Mouse (Mus musculus) frontal cortex, postnatal 14 days (tissue): Measurements from ENCODE around the gene Calr.

Experiments used
- DNase-seq, 2 experiments: peaks; one replicate each; pipeline ENCODE4 v3.0.0; 2022; ENCODE audit warnings: low spot score in 2 of 2

Gene Calr

GRCm38 (mm10) chr8:84846722-84847572 lies at the start of gene Calr:
Gene Calr, minus strand, starts transcription at chr8:84846934.
- peak; percentile 99 to 100 for DNase-seq

- no peak for DNase-seq
Measured at GRCm38 (mm10) chr8:84895963-84896362, 49.2 kb upstream of the Calr start.

- peak; percentile 84 to 90 for DNase-seq
Measured at GRCm38 (mm10) chr8:84893709-84894134, 47.0 kb upstream of the Calr start, which contains the start of gene Gcdh. Gene Gcdh, minus strand, starts transcription at chr8:84893921.

GRCm38 (mm10) chr8:84892993-84893708 lies 46.4 kb upstream of the Calr start:
- no peak for DNase-seq

GRCm38 (mm10) chr8:84889141-84889540 lies 42.4 kb upstream of the Calr start:
- no peak for DNase-seq

- no peak for DNase-seq
Measured at GRCm38 (mm10) chr8:84888280-84888679, 41.5 kb upstream of the Calr start.

GRCm38 (mm10) chr8:84884728-84885127 lies 38.0 kb upstream of the Calr start:
- no peak for DNase-seq

- no peak for DNase-seq
Measured at GRCm38 (mm10) chr8:84878915-84879314, 32.2 kb upstream of the Calr start.

GRCm38 (mm10) chr8:84877297-84878035 lies 30.7 kb upstream of the Calr start:
- DNase-seq, result no peak

GRCm38 (mm10) chr8:84874339-84874738 lies 27.6 kb upstream of the Calr start:
- DNase-seq, result no peak

GRCm38 (mm10) chr8:84873016-84873415 lies 26.3 kb upstream of the Calr start:
- DNase-seq, result no peak

- no peak for DNase-seq
Measured at GRCm38 (mm10) chr8:84872309-84872965, 25.7 kb upstream of the Calr start.

- peak in 1 of 2 experiments; percentile 40 for DNase-seq
Measured at GRCm38 (mm10) chr8:84871376-84872308, 24.9 kb upstream of the Calr start, which contains the start of gene Syce2. Gene Syce2, plus strand, starts transcription at chr8:84872111.

GRCm38 (mm10) chr8:84856864-84857441 lies 10.2 kb upstream of the Calr start, which contains the start of gene Farsa:
Gene Farsa, plus strand, starts transcription at chr8:84856989.
- peak; percentile 84 to 90 for DNase-seq

GRCm38 (mm10) chr8:84856434-84856833 lies 9.7 kb upstream of the Calr start:
- DNase-seq, result no peak

GRCm38 (mm10) chr8:84847684-84848435 lies 1.1 kb upstream of the Calr start:
- DNase-seq, result no peak

- DNase-seq, result no peak
Measured at GRCm38 (mm10) chr8:84846094-84846721, 526 bp downstream of the Calr start.

- no peak for DNase-seq
Measured at GRCm38 (mm10) chr8:84845355-84846093, 1.2 kb downstream of the Calr start.
